Mouse (Mus musculus): ENCODE data around the gene Clspn. TPM values are rescaled to one million over a fixed set of nuclear protein-coding genes. Genes with fewer than 3 reads are reported as not detected.

Clspn gene
- polyA plus RNA-seq (2012; ENCODE audit: low replicate concordance): 0.48 and 2.2 TPM in 2 replicates

GRCm38 (mm10) chr4:126556809-126557711 lies at the start of gene Clspn:
Gene Clspn, plus strand, starts transcription at chr4:126556935.

GRCm38 (mm10) chr4:126532827-126533728 lies 23.7 kb upstream of the Clspn start, which contains the start of gene Ago4:
Gene Ago4, minus strand, starts transcription at chr4:126533472.

GRCm38 (mm10) chr4:126609606-126610181 lies 53.0 kb downstream of the Clspn start, which contains the start of gene 5730409E04Rik:
Gene 5730409E04Rik, plus strand, starts transcription at chr4:126609818.

Other genes starting within 250 kb of the Clspn start
- gene Adprhl2, start 235.2 kb upstream of the Clspn start, polyA plus RNA-seq (2012; ENCODE audit: low replicate concordance): 46.3 and 51.9 TPM in 2 replicates
- not detected in 2 replicates for gene Tekt2, start 231.2 kb upstream of the Clspn start, polyA plus RNA-seq (2012; ENCODE audit: low replicate concordance)
- 9.3 and 11.9 TPM in 2 replicates for gene Ago3, start 127.4 kb upstream of the Clspn start, polyA plus RNA-seq (2012; ENCODE audit: low replicate concordance)
- gene Ago1, start 88.4 kb upstream of the Clspn start, polyA plus RNA-seq (2012; ENCODE audit: low replicate concordance): 10.9 and 20.0 TPM in 2 replicates
- 0.85 and 1.6 TPM in 2 replicates for gene Ago4, start 23.5 kb upstream of the Clspn start, polyA plus RNA-seq (2012; ENCODE audit: low replicate concordance)
- 1.5 and 3.3 TPM in 2 replicates for gene 5730409E04Rik, start 52.9 kb downstream of the Clspn start, polyA plus RNA-seq (2012; ENCODE audit: low replicate concordance)
- 7.8 and 82.7 TPM in 2 replicates for gene Psmb2, start 120.7 kb downstream of the Clspn start, polyA plus RNA-seq (2012; ENCODE audit: low replicate concordance)
- gene Tfap2e, start 179.3 kb downstream of the Clspn start, polyA plus RNA-seq (2012; ENCODE audit: low replicate concordance): not detected in 2 replicates
- 64.5 and 81.2 TPM in 2 replicates for gene Ncdn, start 196.5 kb downstream of the Clspn start, polyA plus RNA-seq (2012; ENCODE audit: low replicate concordance)
- 44.9 and 45.7 TPM in 2 replicates for gene AU040320, start 196.6 kb downstream of the Clspn start, polyA plus RNA-seq (2012; ENCODE audit: low replicate concordance)

Measured in hematopoietic multipotent progenitor cell, adult 10-12 weeks (in vitro differentiated cells).